Mouse (Mus musculus) testis, postnatal 14 days (tissue): ENCODE measurements around the gene H2-Q1.
A peak's percentile ranks its signal among the peaks of the same experiment; 100 is the strongest.
"Not testable (repeated sequence)": the region's sequence is repeated elsewhere in the genome, so short reads cannot be mapped to it uniquely, and the experiment has no call there.

Source experiments
- DNase-seq: peaks from one replicate; pipeline ENCODE4 v3.0.0; 2021; ENCODE audit warnings: low spot score

The H2-Q1 gene

GRCm38 (mm10) chr17:35342711-35343476, 22.7 kb downstream of the H2-Q1 start:
- peak; percentile 24 for DNase-seq

GRCm38 (mm10) chr17:35347659-35348058, 27.5 kb downstream of the H2-Q1 start:
- DNase-seq: not testable (repeated sequence)

GRCm38 (mm10) chr17:35353275-35353674, 33.1 kb downstream of the H2-Q1 start:
- DNase-seq: not testable (repeated sequence)

- no peak for DNase-seq
Measured at GRCm38 (mm10) chr17:35354071-35354470, 33.9 kb downstream of the H2-Q1 start.

GRCm38 (mm10) chr17:35357086-35357485, 36.9 kb downstream of the H2-Q1 start:
- DNase-seq: no peak

- DNase-seq: no peak
Measured at GRCm38 (mm10) chr17:35358763-35359469, 38.7 kb downstream of the H2-Q1 start.

- DNase-seq: no peak
Measured at GRCm38 (mm10) chr17:35359470-35359862, 39.3 kb downstream of the H2-Q1 start.
